Mouse (Mus musculus): Measurements from ENCODE around the gene Mrpl53. TPM values are rescaled to one million over a fixed set of nuclear protein-coding genes. Genes with fewer than 3 reads are reported as not detected.
A peak's percentile ranks its signal among the peaks of the same experiment; 100 is the strongest.

Mrpl53 gene
- 44.5 and 45.8 TPM in 2 replicates for total RNA-seq (2015)
- 20.8 and 27.7 TPM in 2 replicates for total RNA-seq (2017)

DNA sequence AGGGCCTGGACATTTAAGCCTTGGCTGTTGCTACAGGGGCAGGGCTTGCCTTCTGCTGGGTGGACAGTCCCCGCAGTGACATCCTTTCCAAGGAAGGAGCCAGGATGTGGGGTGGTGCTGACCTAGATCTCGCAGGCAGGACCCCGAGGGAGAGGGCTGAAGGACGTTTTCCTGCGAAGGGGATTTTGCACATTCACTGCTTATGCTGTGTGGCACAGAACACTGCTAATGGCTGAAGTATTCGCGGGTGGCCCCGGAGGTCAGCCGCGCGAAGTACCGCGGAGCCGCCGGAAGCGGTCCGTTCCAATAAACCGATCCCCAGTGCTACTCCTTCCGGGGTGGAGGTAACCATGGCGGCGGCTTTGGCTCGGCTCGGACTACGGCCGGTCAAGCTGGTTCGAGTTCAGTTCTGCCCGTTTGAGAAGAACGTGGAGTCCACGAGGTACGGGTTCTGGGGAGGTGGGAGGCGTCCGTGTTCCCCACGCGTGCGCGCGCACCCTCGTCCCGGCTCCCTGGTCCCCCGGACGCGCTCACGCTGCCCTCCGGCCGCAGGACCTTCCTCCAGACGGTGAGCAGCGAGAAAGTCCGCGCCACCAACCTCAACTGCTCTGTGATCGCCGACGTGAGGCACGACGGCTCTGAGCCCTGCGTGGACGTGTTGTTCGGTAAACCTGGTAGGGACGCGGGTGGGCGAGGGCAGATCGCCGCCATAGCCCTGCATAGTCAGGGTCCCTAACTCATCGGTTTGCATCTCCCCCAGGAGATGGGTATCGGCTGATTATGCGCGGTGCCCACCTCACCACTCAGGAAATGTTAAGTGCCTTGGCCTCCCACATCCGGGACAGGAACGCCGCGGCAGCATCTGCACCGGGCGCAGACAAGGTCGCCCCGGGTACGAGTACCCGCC is at the start of gene Mrpl53:
TSS of gene Mrpl53 (plus strand) at position 279 of the 907 bp plus-strand sequence.
- peak; percentile 91 for ATAC-seq (ENCODE audit: poor library complexity, severe bottlenecking)

DNA sequence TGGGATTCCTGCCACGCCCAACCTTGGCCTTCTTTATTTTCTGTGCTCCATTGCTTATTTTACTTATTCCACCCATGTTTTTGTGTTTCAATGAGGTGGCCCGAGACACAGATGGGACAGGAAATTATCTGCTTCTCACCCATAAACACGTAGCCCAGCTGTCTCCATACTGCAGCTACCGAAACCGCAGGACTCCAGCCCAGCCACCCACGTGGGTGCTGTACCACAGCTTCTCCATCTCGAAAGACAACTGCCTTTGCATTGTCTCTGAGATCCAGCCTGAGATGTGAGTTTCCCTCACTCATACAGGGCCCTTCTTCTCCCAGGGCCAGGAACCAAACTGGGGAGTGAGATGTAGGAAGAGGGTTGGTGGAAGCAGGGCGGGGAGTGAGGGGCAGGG is 42.8 kb upstream of the Mrpl53 start:
- peak; percentile 39; the same call in 1 of the 2 replicates for ATAC-seq (ENCODE audit: poor library complexity, severe bottlenecking)

GRCm38 (mm10) chr6:83066441-83066840 is 42.4 kb upstream of the Mrpl53 start:
- ATAC-seq (ENCODE audit: poor library complexity, severe bottlenecking), result no peak

- no peak for ATAC-seq (ENCODE audit: poor library complexity, severe bottlenecking)
Observed at GRCm38 (mm10) chr6:83068221-83068620, 40.6 kb upstream of the Mrpl53 start.

DNA sequence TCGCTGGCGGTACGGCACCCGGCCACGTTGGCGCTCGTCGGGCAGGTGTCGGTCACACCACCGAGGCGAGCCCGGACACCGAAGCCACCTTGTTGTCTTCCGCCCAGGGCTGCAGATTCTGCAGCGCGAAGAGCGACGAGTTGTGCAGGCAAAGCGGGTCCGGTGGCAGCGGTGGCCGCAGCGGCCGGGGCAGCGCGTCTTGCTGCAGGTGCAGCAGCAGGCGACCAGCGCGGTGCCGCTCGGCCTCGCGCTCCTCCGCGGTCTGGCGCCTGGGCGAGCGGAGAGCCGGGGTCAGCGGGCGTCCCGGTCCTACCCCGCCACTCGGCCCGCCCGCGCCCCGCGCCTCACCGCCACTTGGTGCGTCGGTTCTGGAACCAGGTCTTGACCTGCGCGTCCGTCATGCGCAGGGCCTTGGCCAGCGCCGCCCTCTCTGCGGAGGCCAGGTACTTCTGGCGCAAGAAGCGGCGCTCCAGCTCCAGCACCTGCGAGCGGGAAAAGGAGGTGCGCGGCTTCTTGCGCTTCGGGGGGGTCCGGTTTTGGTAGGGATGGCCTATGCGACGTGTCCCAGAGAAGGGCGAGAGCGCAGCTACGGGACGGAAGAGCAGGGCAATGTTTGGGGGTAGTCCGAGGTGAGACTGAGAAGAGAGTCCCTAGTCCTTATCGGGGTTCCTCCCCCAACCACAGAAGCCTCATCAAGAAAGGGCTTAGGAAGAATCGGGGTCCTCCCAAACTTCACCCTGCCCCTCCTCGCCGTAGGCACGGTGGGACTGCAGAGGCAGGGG is 39.9 kb upstream of the Mrpl53 start:
- ATAC-seq (ENCODE audit: poor library complexity, severe bottlenecking), result no peak

- no peak for ATAC-seq (ENCODE audit: poor library complexity, severe bottlenecking)
Observed at GRCm38 (mm10) chr6:83069488-83070246, 39.2 kb upstream of the Mrpl53 start.

GRCm38 (mm10) chr6:83070247-83070310 is 38.8 kb upstream of the Mrpl53 start, which contains the start of gene Tlx2:
TSS of gene Tlx2 (minus strand) at chr6:83070293.
- no peak for ATAC-seq (ENCODE audit: poor library complexity, severe bottlenecking)

- ATAC-seq (ENCODE audit: poor library complexity, severe bottlenecking), result no peak
Observed at GRCm38 (mm10) chr6:83070311-83071219, 38.3 kb upstream of the Mrpl53 start.

GRCm38 (mm10) chr6:83071220-83071619 is 37.6 kb upstream of the Mrpl53 start:
- no peak for ATAC-seq (ENCODE audit: poor library complexity, severe bottlenecking)

- ATAC-seq (ENCODE audit: poor library complexity, severe bottlenecking), result no peak
Observed at GRCm38 (mm10) chr6:83074979-83075378, 33.9 kb upstream of the Mrpl53 start.

GRCm38 (mm10) chr6:83077630-83078323 is 31.1 kb upstream of the Mrpl53 start, which contains the start of gene Pcgf1:
TSS of gene Pcgf1 (plus strand) at chr6:83077869.
- ATAC-seq (ENCODE audit: poor library complexity, severe bottlenecking), result peak; percentile 13; the same call in 1 of the 2 replicates

DNA sequence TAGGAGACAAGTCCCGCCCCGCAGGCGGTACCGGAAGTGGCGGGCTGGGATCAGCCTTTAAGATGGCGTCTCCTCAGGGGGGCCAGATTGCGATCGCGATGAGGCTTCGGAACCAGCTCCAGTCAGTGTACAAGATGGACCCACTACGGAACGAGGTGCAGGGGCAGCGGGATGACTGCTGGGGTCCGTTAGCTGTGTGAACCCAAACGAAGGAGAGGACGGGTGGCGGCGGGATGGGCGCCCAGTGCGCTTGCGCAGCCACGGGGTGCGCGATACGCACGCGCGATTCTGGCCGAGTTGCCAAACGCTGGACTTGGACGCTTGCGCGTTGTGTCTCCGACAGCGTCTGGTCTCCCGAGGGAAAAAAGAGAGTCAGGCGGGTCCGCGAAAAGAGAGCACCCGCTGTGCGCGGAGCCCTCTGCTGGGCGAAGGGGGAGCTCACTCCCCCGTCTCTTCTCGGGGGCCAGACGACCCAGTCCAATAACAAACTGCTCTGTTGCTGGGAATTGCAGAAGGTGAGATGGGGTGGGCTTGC is 30.4 kb upstream of the Mrpl53 start:
- peak; percentile 98 for ATAC-seq (ENCODE audit: poor library complexity, severe bottlenecking)

- ATAC-seq (ENCODE audit: poor library complexity, severe bottlenecking), result no peak
Observed at GRCm38 (mm10) chr6:83080210-83080609, 28.6 kb upstream of the Mrpl53 start.

- ATAC-seq (ENCODE audit: poor library complexity, severe bottlenecking), result no peak
Observed at GRCm38 (mm10) chr6:83083497-83083896, 25.3 kb upstream of the Mrpl53 start.

GRCm38 (mm10) chr6:83084477-83084876 is 24.4 kb upstream of the Mrpl53 start:
- no peak for ATAC-seq (ENCODE audit: poor library complexity, severe bottlenecking)

DNA sequence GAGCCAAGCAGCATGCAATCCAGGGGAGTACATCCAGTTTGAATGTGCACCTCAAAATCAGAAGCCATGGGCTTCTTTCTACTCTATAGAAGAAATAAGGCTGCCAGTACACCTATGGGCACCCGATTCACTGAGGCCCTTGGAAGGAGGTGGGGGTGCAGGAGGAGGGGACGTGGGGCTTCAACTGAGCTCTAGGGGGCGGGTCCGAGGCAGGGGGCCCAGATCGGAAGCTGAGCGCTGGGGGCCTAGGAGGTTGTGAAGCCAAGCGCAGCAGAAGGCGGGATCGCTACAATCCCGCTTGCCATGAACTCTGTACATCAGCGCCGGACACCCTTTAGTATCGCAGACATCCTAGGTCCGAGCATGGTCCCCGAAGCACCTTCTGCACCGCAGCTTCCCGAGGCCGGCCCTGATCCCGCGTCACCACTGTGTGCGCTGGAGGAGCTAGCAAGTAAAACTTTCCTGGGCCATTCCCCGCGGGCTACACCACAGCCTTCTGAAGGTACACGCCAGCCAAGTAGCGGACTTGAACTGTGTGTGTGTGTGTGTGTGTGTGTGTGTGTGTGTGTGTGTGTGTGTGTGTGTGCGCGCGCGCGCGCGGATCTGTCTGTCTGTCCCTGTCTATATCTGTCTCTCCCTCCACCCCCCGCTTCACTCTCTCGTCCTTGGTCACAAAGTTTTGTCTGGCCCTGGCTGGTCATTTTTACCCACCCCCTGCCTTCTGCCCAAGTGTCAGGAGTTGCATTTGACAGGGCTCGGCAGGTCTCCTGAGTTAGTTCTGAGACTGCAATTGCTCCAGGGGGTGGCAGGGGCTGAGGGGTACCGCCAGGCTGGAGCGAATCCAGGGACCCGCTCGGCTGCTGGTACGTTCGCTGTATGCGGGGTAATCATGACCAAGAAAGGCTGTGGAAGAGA is 22.5 kb upstream of the Mrpl53 start, which contains the start of gene Lbx2:
TSS of gene Lbx2 (plus strand) at position 247 of the 915 bp plus-strand sequence.
- ATAC-seq (ENCODE audit: poor library complexity, severe bottlenecking), result 0 out of 2 replicates have a peak, but pooled peaks have one; percentile 29

- ATAC-seq (ENCODE audit: poor library complexity, severe bottlenecking), result no peak
Observed at GRCm38 (mm10) chr6:83087205-83087925, 21.5 kb upstream of the Mrpl53 start.

- no peak for ATAC-seq (ENCODE audit: poor library complexity, severe bottlenecking)
Observed at GRCm38 (mm10) chr6:83087926-83088260, 20.9 kb upstream of the Mrpl53 start.

Measured in megakaryocyte, adult 5-6 weeks (primary cell).